Mouse (Mus musculus) kidney, embryonic 15.5 days (tissue): Measurements from ENCODE around the gene Pcgf1. TPM values are rescaled to one million over a fixed set of nuclear protein-coding genes. Genes with fewer than 3 reads are reported as not detected.

Experiments used
- ATAC-seq: fragments of 200-750 bp; cut with Nextera tagmentation; replicated peaks from 2 replicates; pipeline ENCODE4 v1.8.0; 2017; ENCODE audit warnings: moderate TSS enrichment; ENCODE audit not compliant: low FRiP score
- H3K27ac ChIP-seq: fragments of 300-500 bp; sonication (generic); 2 replicates; pipeline ENCODE4 v1.5.1; 2015; ENCODE audit warnings: mild to moderate bottlenecking, inconsistent platforms
- H3K27me3 ChIP-seq: fragments of 300-500 bp; sonication (generic); 2 replicates; pipeline ENCODE4 v1.6.1; 2015; ENCODE audit warnings: inconsistent platforms
- H3K36me3 ChIP-seq: fragments of 300-500 bp; sonication (generic); 2 replicates; pipeline ENCODE4 v1.6.1; 2015; ENCODE audit warnings: inconsistent platforms
- H3K4me1 ChIP-seq: fragments of 300-500 bp; sonication (generic); 2 replicates; pipeline ENCODE4 v1.6.1; 2015; ENCODE audit warnings: inconsistent platforms
- H3K4me2 ChIP-seq: fragments of 300-500 bp; sonication (generic); 2 replicates; pipeline ENCODE4 v1.6.1; 2015; ENCODE audit warnings: moderate library complexity, mild to moderate bottlenecking, inconsistent platforms
- H3K4me3 ChIP-seq: fragments of 300-500 bp; sonication (generic); replicated peaks from 2 replicates; pipeline ENCODE4 v1.5.1; 2015; ENCODE audit warnings: mild to moderate bottlenecking, inconsistent platforms
- H3K9ac ChIP-seq: fragments of 300-500 bp; sonication (generic); 2 replicates; pipeline ENCODE4 v1.6.1; 2015; ENCODE audit warnings: mild to moderate bottlenecking, inconsistent platforms
- H3K9me3 ChIP-seq: fragments of 300-500 bp; sonication (generic); replicated peaks from 2 replicates; pipeline ENCODE4 v1.6.1; 2016; ENCODE audit warnings: inconsistent platforms
- WGBS: fragments of 180-500 bp; shearing (Covaris S2); methylation state at CpG from one replicate; pipeline ENCODE4 v1.1.7; 2015; ENCODE audit warnings: mixed read lengths; 5-methylcytosine and 5-hydroxymethylcytosine counted together
- polyA plus RNA-seq: library from polyadenylated mRNA; unstranded; fragments of >200 nt; fragmentation: Nextera tagmentation; extraction: Ambion mirVana; gene quantifications from 2 replicates; pipeline ENCODE4 v1.2.1, GENCODE M21; 2015

The Pcgf1 gene
- polyA plus RNA-seq, 1 experiment from 2014 or later: 37.8 TPM

- WGBS: 4% methylated on average over 47 of the region's 47 CpGs
- Histone ChIP-seq H3K27ac (no peak overlapping the region), H3K4me3 (peak overlapping the region; percentile 39), H3K9me3 (no peaks in the 10 kb centered on the region), H3K9ac (0 out of 2 replicates have a peak overlapping the region, but pooled peaks have one; percentile 18), H3K27me3 (peaks cover 64% of the 10 kb centered on the region), H3K4me1 (peaks cover 70% of the 10 kb centered on the region), H3K36me3 (peaks cover 2% of the 10 kb centered on the region), H3K4me2 (peak overlapping the region; percentile 69)
- no peak for ATAC-seq
Observed at GRCm38 (mm10) chr6:83087205-83087925, 9.7 kb downstream of the Pcgf1 start.

GRCm38 (mm10) chr6:83087926-83088260 lies 10.2 kb downstream of the Pcgf1 start:
- H3K4me3 ChIP-seq: peak overlapping the region; percentile 39
- 15% methylated on average over 9 of the region's 9 CpGs for WGBS
- ATAC-seq: no peak
- peaks cover 60% of the 10 kb centered on the region for H3K27me3 ChIP-seq
- H3K4me2 ChIP-seq: peak overlapping the region; percentile 69
- peaks cover 69% of the 10 kb centered on the region for H3K4me1 ChIP-seq
- H3K36me3 ChIP-seq: no peaks in the 10 kb centered on the region
- no peaks in the 10 kb centered on the region for H3K9me3 ChIP-seq
- H3K27ac ChIP-seq: no peak overlapping the region
- no peak overlapping the region for H3K9ac ChIP-seq

GRCm38 (mm10) chr6:83092416-83093127 lies 14.9 kb downstream of the Pcgf1 start:
- Histone ChIP-seq H3K4me2 (no peak overlapping the region), H3K9me3 (no peaks in the 10 kb centered on the region), H3K4me3 (no peak overlapping the region), H3K27me3 (peaks cover 17% of the 10 kb centered on the region), H3K4me1 (peaks cover 25% of the 10 kb centered on the region), H3K27ac (peak overlapping the region; percentile 52; the same call in 1 of the 2 replicates), H3K9ac (no peak overlapping the region), H3K36me3 (no peaks in the 10 kb centered on the region)
- 25% methylated on average over 6 of the region's 6 CpGs for WGBS
- no peak for ATAC-seq

- Histone ChIP-seq H3K9ac (no peak overlapping the region), H3K4me1 (peaks cover 17% of the 10 kb centered on the region), H3K4me3 (no peak overlapping the region), H3K36me3 (no peaks in the 10 kb centered on the region), H3K4me2 (no peak overlapping the region), H3K9me3 (no peaks in the 10 kb centered on the region), H3K27ac (no peak overlapping the region), H3K27me3 (no peaks in the 10 kb centered on the region)
- no peak for ATAC-seq
- WGBS: 51% methylated on average over 6 of the region's 6 CpGs
Observed at GRCm38 (mm10) chr6:83095968-83096367, 18.3 kb downstream of the Pcgf1 start.

- Histone ChIP-seq H3K4me1 (peaks cover 26% of the 10 kb centered on the region), H3K27me3 (no peaks in the 10 kb centered on the region), H3K27ac (peak overlapping the region; percentile 75; the same call in 1 of the 2 replicates), H3K4me3 (no peak overlapping the region), H3K4me2 (no peak overlapping the region), H3K9me3 (no peaks in the 10 kb centered on the region), H3K9ac (no peak overlapping the region), H3K36me3 (no peaks in the 10 kb centered on the region)
- WGBS: 23% methylated on average over 2 of the region's 2 CpGs
- no peak for ATAC-seq
Observed at GRCm38 (mm10) chr6:83098411-83098810, 20.7 kb downstream of the Pcgf1 start.

- peaks cover 27% of the 10 kb centered on the region for H3K4me1 ChIP-seq
- peak; percentile 84 for ATAC-seq
- peak within 1 kb of the TSS; percentile 97 for H3K4me2 ChIP-seq
- peak within 1 kb of the TSS; percentile 89 for H3K27ac ChIP-seq
- H3K9me3 ChIP-seq: no peaks in the 10 kb centered on the region
- WGBS: under 1% methylated on average over 25 of the region's 25 CpGs
- H3K9ac ChIP-seq: peak within 1 kb of the TSS; percentile 79
- peaks cover 9% of the 10 kb centered on the region for H3K36me3 ChIP-seq
- no peaks in the 10 kb centered on the region for H3K27me3 ChIP-seq
- H3K4me3 ChIP-seq: peak within 1 kb of the TSS; percentile 80
Observed at GRCm38 (mm10) chr6:83101316-83101687, 23.6 kb downstream of the Pcgf1 start, which contains the start of the genes Ccdc142 and Gm42688. TSS of gene Ccdc142 (plus strand) at chr6:83101601. TSS of gene Gm42688 (plus strand) at chr6:83101617.

GRCm38 (mm10) chr6:83101688-83102556 lies 24.3 kb downstream of the Pcgf1 start:
- H3K9ac ChIP-seq: peak overlapping the region; percentile 79
- H3K27me3 ChIP-seq: no peaks in the 10 kb centered on the region
- peak overlapping the region; percentile 89 for H3K27ac ChIP-seq
- peaks cover 15% of the 10 kb centered on the region for H3K36me3 ChIP-seq
- peak overlapping the region; percentile 80 for H3K4me3 ChIP-seq
- H3K9me3 ChIP-seq: no peaks in the 10 kb centered on the region
- peaks cover 27% of the 10 kb centered on the region for H3K4me1 ChIP-seq
- WGBS: under 1% methylated on average over 73 of the region's 74 CpGs
- peak overlapping the region; percentile 97 for H3K4me2 ChIP-seq
- ATAC-seq: peak; percentile 89

DNA sequence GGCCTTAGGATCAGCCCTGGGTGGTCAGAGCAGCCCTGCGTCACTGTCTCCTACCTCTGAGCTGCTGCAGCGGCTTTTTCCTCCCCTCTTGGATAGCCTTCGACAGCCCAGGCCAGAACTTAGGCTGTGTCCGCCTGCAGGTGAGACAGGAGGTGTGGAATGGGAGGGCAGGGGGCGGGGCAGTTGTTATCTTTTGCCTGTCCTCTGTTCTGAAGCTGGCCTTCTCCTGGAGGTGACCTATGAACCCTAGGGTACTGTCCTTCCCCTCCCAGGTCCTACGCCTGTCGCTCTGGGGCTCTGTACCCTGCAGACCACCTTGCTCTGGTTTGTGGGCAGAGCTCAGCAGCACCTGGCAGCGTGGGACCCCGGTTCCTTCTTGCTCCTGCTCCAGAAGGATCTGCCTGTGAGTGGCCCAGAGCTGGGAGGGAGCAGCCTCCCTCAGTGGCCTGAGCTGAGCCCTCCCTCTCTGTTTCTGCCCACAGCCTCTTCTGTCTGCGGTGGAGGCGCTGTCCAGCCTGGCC lies 25.5 kb downstream of the Pcgf1 start:
- H3K4me1 ChIP-seq: peaks cover 36% of the 10 kb centered on the region
- no peaks in the 10 kb centered on the region for H3K9me3 ChIP-seq
- H3K9ac ChIP-seq: 0 out of 2 replicates have a peak overlapping the region, but pooled peaks have one; percentile 79
- H3K27ac ChIP-seq: no peak overlapping the region
- H3K27me3 ChIP-seq: no peaks in the 10 kb centered on the region
- no peak for ATAC-seq
- WGBS: 57% methylated on average over 11 of the region's 11 CpGs
- 0 out of 2 replicates have a peak overlapping the region, but pooled peaks have one; percentile 80 for H3K4me3 ChIP-seq
- H3K36me3 ChIP-seq: peaks cover 21% of the 10 kb centered on the region
- peak overlapping the region; percentile 97 for H3K4me2 ChIP-seq

DNA sequence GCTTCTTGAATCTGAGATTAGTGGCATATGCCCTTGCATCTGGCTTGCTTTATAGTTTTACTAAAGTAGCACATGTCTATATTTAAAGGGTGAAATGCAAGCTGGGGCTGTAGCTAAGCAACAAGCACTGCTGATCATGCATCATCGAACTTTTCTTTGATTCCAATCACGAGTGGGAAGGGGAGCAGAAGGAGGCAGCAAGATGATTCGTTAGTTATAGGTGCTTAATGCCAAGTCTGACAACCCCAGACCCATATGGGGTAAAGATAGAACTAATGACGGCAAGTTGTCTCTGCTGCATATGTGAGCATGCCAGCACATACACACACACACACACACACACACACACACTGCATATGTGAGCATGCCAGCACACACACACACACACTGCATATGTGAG lies 26.5 kb downstream of the Pcgf1 start:
- Histone ChIP-seq H3K36me3 (peaks cover 21% of the 10 kb centered on the region), H3K27me3 (no peaks in the 10 kb centered on the region), H3K9ac (no peak overlapping the region), H3K4me3 (no peak overlapping the region), H3K27ac (no peak overlapping the region), H3K9me3 (no peaks in the 10 kb centered on the region), H3K4me1 (peaks cover 37% of the 10 kb centered on the region), H3K4me2 (no peak overlapping the region)
- 76% methylated on average over 4 of the region's 4 CpGs for WGBS
- no peak for ATAC-seq

DNA sequence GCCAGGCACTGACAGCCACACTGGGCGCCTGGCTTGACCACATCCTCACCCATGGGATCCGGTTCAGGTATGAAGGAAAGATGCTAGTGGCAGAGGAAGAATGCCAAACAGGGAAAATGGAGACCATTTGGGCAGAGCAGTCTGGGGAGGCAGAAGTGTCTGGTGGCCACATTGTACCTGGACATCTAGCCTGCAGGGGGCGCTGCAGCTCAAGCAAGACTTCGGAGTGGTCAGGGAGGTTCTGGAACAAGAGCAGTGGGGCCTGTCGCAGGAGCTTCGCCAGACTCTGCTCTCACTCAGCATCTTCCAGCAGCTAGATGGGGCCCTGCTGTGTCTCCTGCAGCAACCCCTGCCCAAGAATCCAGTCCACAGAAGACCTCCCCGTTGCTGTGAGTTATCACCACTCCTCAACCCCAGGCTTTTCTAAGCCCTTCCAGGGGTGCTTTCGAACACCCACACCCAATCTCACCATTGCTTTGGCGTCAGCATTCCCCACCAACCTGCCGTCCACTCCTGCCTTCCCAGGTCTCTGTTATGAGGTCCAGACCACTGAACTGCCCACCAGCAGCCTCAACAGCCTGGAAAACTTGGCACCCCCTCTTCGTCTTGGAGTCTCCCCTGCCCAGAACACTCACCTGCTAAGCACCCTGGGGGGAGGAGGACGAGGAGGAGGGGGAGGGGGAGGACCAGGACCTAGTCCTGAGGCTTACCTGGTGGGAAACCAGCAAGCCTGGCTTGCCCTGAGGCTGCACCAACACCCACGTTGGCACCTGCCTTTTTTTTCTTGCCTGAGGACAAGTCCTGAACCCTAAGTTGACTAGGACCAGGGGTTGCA lies 30.1 kb downstream of the Pcgf1 start:
- H3K4me3 ChIP-seq: peak overlapping the region; percentile 76; the same call in 1 of the 2 replicates
- 0 out of 2 replicates have a peak overlapping the region, but pooled peaks have one; percentile 89 for H3K27ac ChIP-seq

More for the DNA sequence above, 30.1 kb downstream of the Pcgf1 start:
- Histone ChIP-seq H3K27me3 (no peaks in the 10 kb centered on the region), H3K9ac (peak overlapping the region; percentile 90; the same call in 1 of the 2 replicates), H3K4me1 (peaks cover 34% of the 10 kb centered on the region), H3K9me3 (no peaks in the 10 kb centered on the region), H3K4me2 (peak overlapping the region; percentile 88), H3K36me3 (peaks cover 31% of the 10 kb centered on the region)
- ATAC-seq: 0 out of 2 replicates have a peak, but pooled peaks have one; percentile 30
- 37% methylated on average over 13 of the region's 13 CpGs for WGBS
